Mouse (Mus musculus): Measurements from ENCODE around the gene Amer3. TPM values are rescaled to one million over a fixed set of nuclear protein-coding genes. Genes with fewer than 3 reads are reported as not detected.

Amer3 gene
- polyA plus RNA-seq, 1 experiment: not detected

- 85% methylated on average over 1 of the region's 1 CpGs for WGBS
- no peak for DNase-seq
- no peak overlapping the region for H3K27ac ChIP-seq (ENCODE audit: control insufficient read depth, insufficient read depth, low read length)
- no peaks in the 10 kb centered on the region for H3K36me3 ChIP-seq (ENCODE audit: control insufficient read depth, insufficient read depth, low read length)
- no peaks in the 10 kb centered on the region for H3K27me3 ChIP-seq (ENCODE audit: control insufficient read depth, insufficient read depth, low read length)
- H3K4me3 ChIP-seq (ENCODE audit: control insufficient read depth, insufficient read depth, low read length): no peak overlapping the region
- H3K4me1 ChIP-seq (replicated peaks; ENCODE audit: control insufficient read depth, insufficient read depth, low read length): no peaks in the 10 kb centered on the region; the same call in 1 of the 2 replicates
- TF ChIP-seq POLR2A (IDR thresholded peaks at IDR 0.05; ENCODE audit: control insufficient read depth, extremely low read depth, insufficient read depth, low read length, poor library complexity) (no peak), CTCF (IDR thresholded peaks at IDR 0.05; ENCODE audit: borderline replicate concordance, control insufficient read depth, extremely low read depth, insufficient read depth, low read length, poor library complexity) (no peak)
Measured at GRCm38 (mm10) chr1:34553690-34554089, 25.8 kb upstream of the Amer3 start.

- 40% methylated on average over 7 of the region's 7 CpGs for WGBS
- Histone ChIP-seq H3K27me3 (ENCODE audit: control insufficient read depth, insufficient read depth, low read length) (no peaks in the 10 kb centered on the region), H3K4me1 (replicated peaks; ENCODE audit: control insufficient read depth, insufficient read depth, low read length) (no peaks in the 10 kb centered on the region; the same call in 1 of the 2 replicates), H3K36me3 (ENCODE audit: control insufficient read depth, insufficient read depth, low read length) (no peaks in the 10 kb centered on the region), H3K27ac (ENCODE audit: control insufficient read depth, insufficient read depth, low read length) (no peak overlapping the region), H3K4me3 (ENCODE audit: control insufficient read depth, insufficient read depth, low read length) (no peak overlapping the region)
- no peak for TF ChIP-seq CTCF (IDR thresholded peaks at IDR 0.05; ENCODE audit: borderline replicate concordance, control insufficient read depth, extremely low read depth, insufficient read depth, low read length, poor library complexity)
- TF ChIP-seq POLR2A (IDR thresholded peaks at IDR 0.05; ENCODE audit: control insufficient read depth, extremely low read depth, insufficient read depth, low read length, poor library complexity): no peak
- DNase-seq: no peak
Measured at GRCm38 (mm10) chr1:34554275-34554674, 25.2 kb upstream of the Amer3 start.

- Histone ChIP-seq H3K27me3 (ENCODE audit: control insufficient read depth, insufficient read depth, low read length) (no peaks in the 10 kb centered on the region), H3K4me3 (ENCODE audit: control insufficient read depth, insufficient read depth, low read length) (no peak within 1 kb of the TSS), H3K27ac (ENCODE audit: control insufficient read depth, insufficient read depth, low read length) (no peak within 1 kb of the TSS), H3K36me3 (ENCODE audit: control insufficient read depth, insufficient read depth, low read length) (no peaks in the 10 kb centered on the region), H3K4me1 (replicated peaks; ENCODE audit: control insufficient read depth, insufficient read depth, low read length) (no peaks in the 10 kb centered on the region)
- WGBS: 87% methylated on average over 15 of the region's 15 CpGs
- DNase-seq: no peak
- TF ChIP-seq CTCF (IDR thresholded peaks at IDR 0.05; ENCODE audit: borderline replicate concordance, control insufficient read depth, extremely low read depth, insufficient read depth, low read length, poor library complexity) (no peak), POLR2A (IDR thresholded peaks at IDR 0.05; ENCODE audit: control insufficient read depth, extremely low read depth, insufficient read depth, low read length, poor library complexity) (no peak)
Measured at GRCm38 (mm10) chr1:34560843-34561242, 18.6 kb upstream of the Amer3 start, which contains the start of gene Prss40. Gene Prss40 (minus strand): TSS chr1:34560943.

- 44% methylated on average over 8 of the region's 8 CpGs for WGBS
- TF ChIP-seq POLR2A (IDR thresholded peaks at IDR 0.05; ENCODE audit: control insufficient read depth, extremely low read depth, insufficient read depth, low read length, poor library complexity): no peak
- no peak for TF ChIP-seq CTCF (IDR thresholded peaks at IDR 0.05; ENCODE audit: borderline replicate concordance, control insufficient read depth, extremely low read depth, insufficient read depth, low read length, poor library complexity)
- DNase-seq: no peak
- H3K4me1 ChIP-seq (replicated peaks; ENCODE audit: control insufficient read depth, insufficient read depth, low read length): no peaks in the 10 kb centered on the region
- no peaks in the 10 kb centered on the region for H3K27me3 ChIP-seq (ENCODE audit: control insufficient read depth, insufficient read depth, low read length)
- H3K27ac ChIP-seq (ENCODE audit: control insufficient read depth, insufficient read depth, low read length): no peak overlapping the region
- no peaks in the 10 kb centered on the region for H3K36me3 ChIP-seq (ENCODE audit: control insufficient read depth, insufficient read depth, low read length)
- H3K4me3 ChIP-seq (ENCODE audit: control insufficient read depth, insufficient read depth, low read length): no peak overlapping the region
Measured at GRCm38 (mm10) chr1:34564383-34565045, 14.9 kb upstream of the Amer3 start.

GRCm38 (mm10) chr1:34568120-34568519 lies 11.3 kb upstream of the Amer3 start:
- Histone ChIP-seq H3K36me3 (ENCODE audit: control insufficient read depth, insufficient read depth, low read length) (no peaks in the 10 kb centered on the region), H3K4me1 (replicated peaks; ENCODE audit: control insufficient read depth, insufficient read depth, low read length) (no peaks in the 10 kb centered on the region), H3K27me3 (ENCODE audit: control insufficient read depth, insufficient read depth, low read length) (no peaks in the 10 kb centered on the region), H3K27ac (ENCODE audit: control insufficient read depth, insufficient read depth, low read length) (no peak overlapping the region), H3K4me3 (ENCODE audit: control insufficient read depth, insufficient read depth, low read length) (no peak overlapping the region)
- TF ChIP-seq CTCF (IDR thresholded peaks at IDR 0.05; ENCODE audit: borderline replicate concordance, control insufficient read depth, extremely low read depth, insufficient read depth, low read length, poor library complexity): no peak
- no peak for TF ChIP-seq POLR2A (IDR thresholded peaks at IDR 0.05; ENCODE audit: control insufficient read depth, extremely low read depth, insufficient read depth, low read length, poor library complexity)
- no peak for DNase-seq
- WGBS: 97% methylated on average over 2 of the region's 2 CpGs

- no peaks in the 10 kb centered on the region for H3K4me1 ChIP-seq (replicated peaks; ENCODE audit: control insufficient read depth, insufficient read depth, low read length)
- no peak for DNase-seq
- no peak overlapping the region for H3K27ac ChIP-seq (ENCODE audit: control insufficient read depth, insufficient read depth, low read length)
- H3K4me3 ChIP-seq (ENCODE audit: control insufficient read depth, insufficient read depth, low read length): no peak overlapping the region
- no peaks in the 10 kb centered on the region for H3K27me3 ChIP-seq (ENCODE audit: control insufficient read depth, insufficient read depth, low read length)
- WGBS: 92% methylated on average over 2 of the region's 2 CpGs
- no peak for TF ChIP-seq CTCF (IDR thresholded peaks at IDR 0.05; ENCODE audit: borderline replicate concordance, control insufficient read depth, extremely low read depth, insufficient read depth, low read length, poor library complexity)
- TF ChIP-seq POLR2A (IDR thresholded peaks at IDR 0.05; ENCODE audit: control insufficient read depth, extremely low read depth, insufficient read depth, low read length, poor library complexity): no peak
- H3K36me3 ChIP-seq (ENCODE audit: control insufficient read depth, insufficient read depth, low read length): no peaks in the 10 kb centered on the region
Measured at GRCm38 (mm10) chr1:34569876-34570275, 9.6 kb upstream of the Amer3 start.
